Mouse (Mus musculus) retina, postnatal 1 day (tissue): ENCODE results near the gene Zswim1.
A peak's percentile ranks its signal among the peaks of the same experiment; 100 is the strongest.

ENCODE experiments used
- DNase-seq: peaks from one replicate; pipeline ENCODE4 v3.0.0-alpha.2; 2012

Gene Zswim1

DNA sequence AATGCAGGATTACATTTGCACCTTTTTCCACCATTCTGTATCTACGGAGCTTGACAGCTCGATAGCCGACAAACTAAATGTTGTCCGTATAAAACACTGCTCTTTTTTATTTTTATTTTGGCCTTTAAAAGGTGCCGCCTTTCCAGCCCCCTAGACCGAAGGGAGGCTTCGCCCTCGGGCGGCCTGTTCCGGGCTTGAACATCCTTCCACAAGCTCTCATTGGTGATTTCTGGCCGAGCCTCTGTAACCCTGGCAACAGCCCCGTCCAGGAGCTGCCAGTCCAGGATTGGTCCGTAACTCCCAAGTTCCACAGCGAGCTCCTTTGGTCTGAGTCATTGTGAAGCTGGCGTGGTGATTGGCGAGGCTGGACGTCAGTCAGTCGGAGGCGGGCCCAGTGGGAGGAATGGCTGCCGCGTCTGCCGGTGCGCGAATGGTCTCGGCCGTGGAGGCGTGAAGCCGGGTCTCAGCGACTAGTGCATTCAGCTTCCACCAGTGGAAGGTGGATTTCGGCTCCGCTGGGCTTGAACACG, at the start of gene Zswim1:
Gene Zswim1 (plus strand): TSS at position 51 of the 530 bp plus-strand sequence.
- peak; percentile 99 for DNase-seq

DNA sequence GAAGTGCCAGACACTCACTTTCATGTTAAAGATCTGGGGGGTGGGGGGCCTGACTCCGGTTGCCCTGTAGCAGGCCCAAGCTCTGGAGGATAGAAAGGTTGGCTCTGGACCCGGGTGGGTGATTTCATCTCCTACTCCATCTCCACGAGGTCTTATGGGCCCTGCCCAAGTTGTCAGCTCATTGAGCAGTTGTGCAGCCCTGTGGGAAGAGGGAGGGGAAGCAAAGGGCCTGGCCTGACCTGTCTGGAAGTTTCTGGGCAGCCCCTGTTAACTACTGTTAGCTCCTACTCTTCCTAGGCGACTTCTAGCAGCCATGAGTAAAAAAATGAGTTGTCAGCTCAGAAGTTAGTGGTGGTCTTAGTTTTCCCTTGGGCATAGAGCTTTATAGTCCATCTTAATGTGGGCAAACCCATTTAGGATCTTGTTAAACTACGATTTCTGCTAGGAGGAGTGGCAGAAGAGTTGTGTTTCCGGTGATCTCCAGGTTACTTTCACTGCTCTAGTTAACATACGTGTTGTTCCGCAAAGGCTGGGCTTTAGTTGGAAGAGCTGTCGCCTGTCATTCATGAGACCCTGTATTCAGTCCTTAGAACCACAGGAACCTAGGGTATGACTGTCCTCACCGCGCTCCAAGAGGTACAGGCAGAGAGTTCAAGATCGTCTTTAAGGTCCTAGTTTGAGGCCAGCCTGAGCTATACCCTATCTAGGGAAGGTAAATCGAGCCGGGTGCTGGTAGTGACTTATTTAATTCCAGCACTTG, 49.1 kb upstream of the Zswim1 start:
- no peak for DNase-seq

DNA sequence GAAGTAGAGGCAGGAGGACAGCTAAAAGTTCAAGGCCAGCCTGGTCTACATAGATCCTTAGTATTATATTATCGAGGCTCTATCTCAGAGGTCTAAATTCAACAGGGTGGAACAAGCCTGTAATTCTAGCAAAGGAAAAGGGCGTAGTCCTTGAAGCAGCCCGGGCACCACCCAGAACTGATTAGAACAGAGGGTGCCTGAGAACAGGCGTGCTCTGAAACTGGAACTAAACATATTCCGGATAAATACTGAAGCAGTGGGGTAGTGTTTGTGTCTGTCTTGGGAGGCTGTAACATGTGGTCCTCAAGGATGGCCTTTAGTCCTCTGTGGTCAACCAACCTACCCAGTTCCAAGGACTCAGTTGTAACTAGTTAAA, 48.5 kb upstream of the Zswim1 start:
- DNase-seq, result no peak

DNA sequence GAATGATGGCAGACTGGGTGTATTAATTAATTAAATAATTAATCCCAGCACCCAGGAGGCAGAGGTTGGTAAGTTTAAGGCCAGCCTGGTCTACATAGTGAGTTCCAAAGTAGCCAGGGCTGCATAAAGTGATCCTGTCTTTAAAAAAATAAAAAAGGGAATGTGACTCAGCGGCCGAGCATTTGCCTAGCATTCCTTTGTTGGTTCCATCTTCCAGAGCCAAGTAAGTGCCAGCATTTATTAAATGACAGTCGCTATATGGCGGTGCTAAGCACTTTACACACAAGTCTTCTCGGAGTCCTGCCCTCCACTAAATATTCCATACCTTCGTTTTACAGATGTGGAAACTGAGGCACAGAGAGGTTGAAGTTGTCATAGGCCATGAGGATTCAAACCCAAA, 46.4 kb upstream of the Zswim1 start:
- DNase-seq, result no peak

DNA sequence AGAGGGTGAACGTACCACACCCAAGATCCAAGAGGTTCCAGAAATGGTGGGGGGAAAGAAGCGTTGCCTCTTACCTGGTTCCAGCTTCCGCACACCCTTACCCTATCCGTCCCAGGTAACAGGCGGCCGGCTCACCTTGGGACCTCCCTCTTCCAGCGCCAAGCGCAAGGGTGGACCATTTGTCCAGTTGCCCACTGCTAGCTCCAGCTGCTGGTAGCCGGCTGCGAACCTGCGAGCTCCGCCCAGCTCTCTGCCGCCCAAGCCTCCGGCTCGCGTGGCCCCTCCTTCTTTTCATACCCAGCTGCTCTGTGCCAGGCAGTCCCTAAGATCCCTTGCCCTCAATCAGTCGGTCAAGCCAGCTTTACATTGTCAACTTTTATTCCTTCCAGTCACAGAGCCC, 45.7 kb upstream of the Zswim1 start:
- no peak for DNase-seq

DNA sequence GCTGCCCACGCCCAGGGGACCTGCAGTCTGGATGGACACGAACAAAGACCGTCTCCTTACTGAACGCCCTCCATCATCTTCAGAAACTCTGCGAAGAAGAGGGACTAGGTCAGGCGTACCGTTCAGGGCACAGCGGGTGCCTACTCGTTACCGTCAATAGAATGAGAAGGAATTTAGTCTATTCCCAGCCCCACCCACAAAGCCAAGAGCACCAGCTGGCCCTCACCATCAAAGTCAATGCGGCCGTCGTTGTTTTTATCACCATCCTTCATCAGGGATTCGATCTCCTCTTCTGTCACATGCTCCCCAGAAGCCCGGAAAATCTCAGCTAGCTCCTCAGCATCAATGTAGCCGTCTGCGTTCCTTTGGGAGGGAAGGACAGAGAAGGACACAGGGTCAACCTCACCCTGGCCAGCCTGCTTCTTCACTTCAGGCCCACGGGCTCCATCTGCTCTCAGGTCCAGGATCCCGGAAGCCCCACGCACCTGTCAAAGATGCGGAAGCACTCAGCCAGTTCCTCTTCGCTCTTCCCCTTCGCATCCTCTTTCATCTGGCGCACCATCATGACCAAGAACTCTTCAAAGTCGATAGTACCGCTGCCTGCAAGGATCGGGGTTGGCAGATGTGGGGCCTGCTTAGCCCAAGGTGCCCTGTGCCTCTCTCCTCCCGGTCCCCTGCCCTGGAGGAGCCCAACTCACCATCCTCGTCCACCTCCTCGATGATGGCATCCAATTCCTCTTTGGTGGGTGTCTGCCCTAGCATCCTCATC, 45.1 kb upstream of the Zswim1 start:
- no peak for DNase-seq

DNA sequence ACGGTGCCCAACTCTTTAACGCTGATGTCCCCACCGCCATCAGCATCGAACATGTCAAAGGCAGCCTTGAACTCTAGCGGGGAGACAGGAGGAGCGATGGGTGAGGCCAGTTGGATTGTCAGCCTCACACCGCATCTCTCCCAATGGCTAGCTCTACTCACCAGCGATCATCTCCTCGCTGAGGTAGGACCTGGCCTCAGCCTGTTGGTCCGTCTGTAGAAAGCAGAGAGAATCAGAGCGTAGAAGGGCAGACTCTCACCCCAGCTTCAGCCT, 44.5 kb upstream of the Zswim1 start:
- DNase-seq, result no peak

DNA sequence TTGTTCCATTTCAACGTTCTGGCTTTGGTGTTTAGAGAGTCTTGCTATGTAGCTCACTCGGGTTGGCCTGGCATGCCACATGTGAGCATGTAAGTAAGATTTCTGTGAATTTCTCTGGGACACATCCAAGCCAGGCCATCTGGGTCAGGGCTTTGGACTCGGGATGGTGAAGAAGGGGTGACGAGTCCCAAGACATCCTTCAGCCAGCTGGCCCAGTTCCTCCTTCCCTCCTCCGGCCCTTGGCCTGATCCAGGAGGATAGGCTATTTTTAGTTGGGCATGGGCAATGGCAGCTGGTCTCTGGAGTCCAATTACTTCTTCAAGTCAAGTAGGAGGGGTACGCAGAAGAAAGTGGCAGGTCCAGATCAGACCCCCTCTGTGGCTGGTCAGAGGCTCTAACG, 43.7 kb upstream of the Zswim1 start:
- no peak for DNase-seq

DNA sequence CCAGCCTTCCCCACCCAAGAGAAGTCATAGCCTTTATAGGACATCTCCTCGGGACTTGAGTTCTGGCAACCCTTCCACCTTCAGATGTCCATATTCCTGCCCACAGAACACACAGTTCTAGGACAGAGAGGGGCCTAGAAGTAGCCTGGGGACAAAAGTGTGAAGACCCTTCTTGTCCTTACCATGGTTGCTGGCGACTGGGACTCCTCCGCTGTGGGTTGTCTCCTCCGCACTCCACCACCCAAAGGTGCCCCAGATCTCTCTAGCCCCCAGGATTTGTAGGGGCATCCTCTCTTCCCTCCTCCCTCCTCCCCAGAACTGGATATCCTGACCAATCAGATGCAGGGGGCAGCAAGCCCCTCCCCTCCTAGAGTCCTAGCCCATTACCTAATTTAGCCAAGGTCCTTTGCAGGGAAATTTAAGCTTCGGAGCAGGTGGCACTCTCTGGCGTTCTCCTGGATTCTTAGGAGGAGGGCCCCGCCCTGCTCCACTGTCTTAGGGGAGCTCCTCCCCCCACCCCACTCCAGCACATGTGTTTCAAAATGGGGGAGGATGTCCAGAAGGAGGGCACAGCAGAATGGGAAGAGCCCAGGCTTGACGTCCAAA, 42.9 kb upstream of the Zswim1 start, which contains the start of gene Tnnc2:
Gene Tnnc2 (minus strand): TSS at position 487 of the 606 bp plus-strand sequence.
- no peak for DNase-seq

DNA sequence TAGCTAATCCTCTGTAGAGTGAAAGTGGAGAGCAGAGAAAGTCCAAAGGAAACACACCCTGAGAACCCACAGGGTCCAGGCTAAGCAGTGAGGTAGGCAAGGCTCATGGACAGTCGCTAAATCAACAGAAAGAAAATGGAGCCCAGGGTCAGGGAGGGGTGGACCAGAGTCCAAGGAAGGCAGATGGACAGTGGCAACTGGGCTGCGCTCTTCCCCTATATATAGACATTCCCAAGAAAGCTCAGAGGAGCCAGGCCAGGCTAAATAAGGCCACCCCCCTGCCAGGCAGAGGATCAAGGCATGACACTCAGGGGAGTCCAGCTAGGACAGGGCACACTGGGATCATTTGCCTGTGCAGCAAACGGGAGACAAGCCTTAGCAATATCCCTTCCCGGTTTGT, 40.6 kb upstream of the Zswim1 start:
- DNase-seq, result no peak

DNA sequence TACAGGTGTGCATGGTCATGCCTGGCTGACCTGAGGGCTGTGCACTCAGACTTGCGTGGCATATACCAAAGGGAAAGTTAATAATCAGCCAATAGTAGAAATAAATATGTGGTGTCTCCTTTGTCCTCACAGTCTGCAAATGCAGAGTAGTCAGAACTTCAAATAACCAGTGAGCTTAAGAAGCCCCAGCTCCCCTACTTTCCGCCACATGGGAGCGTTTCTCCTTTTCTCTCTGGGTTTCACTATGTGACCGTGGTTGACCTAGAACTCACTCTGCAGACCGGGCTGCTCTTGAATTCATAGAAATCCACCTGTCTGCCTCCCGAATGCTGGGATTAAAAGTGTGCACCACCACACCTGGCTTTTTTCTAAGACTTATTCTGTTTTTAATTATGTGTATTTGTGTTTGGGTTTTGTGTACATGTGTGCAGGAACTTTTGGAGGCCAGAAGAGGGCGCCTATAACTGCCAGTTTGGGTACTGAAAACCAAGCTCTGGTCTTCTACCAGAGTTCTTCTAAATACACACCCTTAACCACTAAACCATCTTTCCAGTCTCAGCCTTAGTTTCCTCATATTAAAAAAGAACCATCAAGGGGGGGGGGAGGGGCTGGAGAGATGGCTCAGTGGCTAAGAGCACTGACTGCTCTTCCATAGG, 38.4 kb upstream of the Zswim1 start:
- DNase-seq, result peak; percentile 48

DNA sequence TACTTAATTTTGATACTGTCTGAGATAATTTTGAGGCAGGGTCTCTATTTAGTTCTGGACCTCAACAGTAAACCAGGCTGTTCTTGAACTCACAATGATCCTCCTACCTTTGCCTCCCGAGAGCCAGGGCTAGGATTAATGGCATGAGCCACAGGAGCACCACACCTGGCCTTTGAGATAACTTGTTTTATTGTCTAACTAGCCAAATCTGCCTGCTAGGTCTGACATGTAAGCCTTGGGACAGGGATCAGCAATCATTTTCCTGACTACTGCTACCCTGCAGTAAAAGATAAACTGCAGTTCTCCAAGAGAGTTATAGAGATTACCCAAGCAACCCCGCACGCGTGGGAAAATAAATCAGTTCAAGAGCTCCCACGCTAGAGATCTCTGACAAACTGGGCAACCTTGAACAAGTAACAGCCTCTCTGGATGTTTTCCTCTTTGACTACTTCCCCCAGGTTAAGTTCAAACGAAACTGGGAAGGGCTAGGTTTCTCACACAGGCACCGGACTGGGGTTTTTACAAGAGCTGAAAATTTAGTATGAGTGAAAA, 37.5 kb upstream of the Zswim1 start:
- DNase-seq, result no peak

DNA sequence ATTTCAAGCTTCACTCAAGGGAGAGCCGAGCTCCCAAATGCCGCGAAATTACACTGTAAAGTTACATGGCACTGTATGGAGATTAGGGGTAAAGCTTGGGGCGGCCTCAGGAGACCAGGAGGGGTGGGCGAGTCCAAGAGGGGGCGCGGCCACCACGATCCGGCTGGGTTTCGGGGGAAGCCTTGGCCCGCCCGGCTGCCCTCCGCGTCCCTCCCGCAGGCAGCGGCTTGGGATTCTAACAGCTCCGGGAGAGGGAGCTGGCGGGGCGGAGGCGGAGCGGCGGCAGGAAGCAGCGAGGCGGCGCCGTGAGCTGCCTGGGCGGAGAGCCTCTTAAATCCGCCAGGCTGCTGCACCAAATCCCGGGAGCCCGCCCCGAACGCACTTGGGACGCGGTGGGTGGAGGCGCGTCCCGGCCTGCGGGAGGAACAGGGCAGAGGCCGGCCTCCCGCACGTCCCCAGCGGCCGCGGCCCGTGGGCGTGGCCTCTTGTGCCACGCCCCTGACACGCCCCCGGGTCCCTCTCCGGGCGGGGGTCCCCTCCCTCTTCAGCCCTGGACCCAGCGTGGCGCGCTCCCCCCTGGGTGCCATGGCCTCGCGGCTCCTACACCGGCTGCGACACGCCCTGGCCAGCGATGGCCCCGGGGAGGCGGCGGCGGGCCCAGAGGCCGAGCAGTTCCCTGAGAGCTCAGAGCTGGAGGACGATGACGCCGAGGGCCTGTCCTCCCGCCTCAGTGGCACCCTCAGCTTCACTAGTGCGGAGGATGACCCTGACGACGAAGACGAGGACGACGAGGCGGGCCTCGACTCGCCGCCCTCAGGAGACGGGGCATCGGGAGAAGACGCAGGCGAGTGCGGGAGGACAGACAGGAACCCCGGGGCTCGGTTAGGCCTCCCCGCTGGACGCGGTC, 36.8 kb upstream of the Zswim1 start, which contains the start of gene Snx21:
Gene Snx21 (plus strand): TSS at position 343 of the 907 bp plus-strand sequence.
- DNase-seq, result peak; percentile 93

DNA sequence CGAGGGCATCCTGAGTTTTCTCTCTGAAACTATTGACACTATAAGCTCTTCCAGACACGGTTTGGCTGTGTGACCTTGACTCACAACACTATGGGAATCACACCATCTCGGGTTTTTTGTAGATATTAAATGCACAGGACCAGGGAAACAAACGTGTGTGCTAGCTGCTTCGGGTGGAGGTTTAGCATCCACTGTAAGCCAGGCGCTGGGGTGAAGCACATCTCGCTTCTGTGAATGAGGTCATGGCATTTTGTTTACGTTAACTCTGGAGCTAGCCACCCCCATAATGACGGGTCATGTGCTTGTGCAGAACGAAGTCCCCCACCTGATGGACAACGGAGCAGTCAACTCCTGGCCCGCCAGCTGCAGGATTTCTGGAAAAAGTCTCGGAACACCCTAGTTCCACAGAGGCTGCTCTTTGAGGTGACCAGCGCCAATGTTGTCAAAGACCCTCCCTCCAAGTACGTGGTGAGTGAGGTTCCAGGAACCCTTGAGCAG, 36.0 kb upstream of the Zswim1 start:
- peak; percentile 51 for DNase-seq

DNA sequence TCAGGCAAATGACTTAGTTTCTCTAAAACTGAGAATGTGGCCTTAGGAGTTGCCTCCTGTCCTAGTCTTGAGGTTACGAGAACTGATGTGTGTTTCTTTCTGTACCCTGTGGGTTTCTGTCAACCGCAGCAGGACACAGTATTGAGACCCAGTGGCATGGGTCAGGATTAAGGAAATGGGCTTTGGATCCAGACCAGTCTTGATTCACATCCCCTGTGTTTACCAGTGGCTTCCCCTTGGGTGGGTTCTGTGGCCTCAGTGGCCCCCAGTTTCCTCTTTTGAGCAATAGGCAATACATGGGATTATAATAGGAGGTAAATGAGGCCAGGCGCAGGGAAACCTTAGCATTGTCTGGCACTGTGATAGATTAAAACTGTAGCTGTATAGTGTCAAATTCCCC, 35.5 kb upstream of the Zswim1 start:
- no peak for DNase-seq

DNA sequence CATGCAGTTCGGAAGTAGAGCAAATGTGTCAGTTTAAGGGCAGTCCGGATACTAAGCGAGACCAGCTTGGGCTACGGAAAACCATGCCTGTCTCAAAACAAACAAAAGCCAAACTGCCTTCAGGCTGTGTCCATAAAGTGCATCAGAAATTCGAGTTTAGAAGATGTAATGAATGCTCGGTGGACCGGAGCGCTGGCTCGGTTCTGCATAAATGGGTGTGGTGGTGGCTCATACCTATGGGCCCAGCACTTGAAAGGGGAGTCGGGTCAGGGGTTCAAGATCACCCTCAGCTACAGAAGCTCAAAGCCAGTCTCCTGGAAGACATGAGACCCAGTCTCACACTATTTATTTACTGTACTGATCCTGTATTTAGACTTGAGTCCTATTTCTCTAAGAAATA, 34.7 kb upstream of the Zswim1 start:
- DNase-seq, result peak; percentile 41

DNA sequence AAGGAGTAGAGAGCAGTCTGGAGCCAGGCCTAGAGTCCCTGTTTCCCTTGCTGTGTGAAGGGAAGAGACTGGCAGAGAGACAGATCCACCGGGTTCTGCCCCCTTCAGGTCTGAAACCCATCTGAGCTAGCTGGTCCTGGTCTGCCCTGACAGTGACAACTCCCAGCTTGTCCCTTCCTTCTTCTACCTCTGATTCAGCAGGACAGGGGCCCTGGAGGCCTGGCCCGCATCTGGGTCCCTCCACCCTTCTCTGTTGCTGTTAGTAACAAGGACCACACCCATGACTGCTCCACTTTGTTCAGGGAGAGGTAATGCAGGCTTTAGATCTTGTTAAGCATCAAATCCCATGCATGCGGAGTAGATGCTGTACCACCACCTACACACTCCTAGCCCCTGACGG, 34.1 kb upstream of the Zswim1 start:
- DNase-seq, result no peak

DNA sequence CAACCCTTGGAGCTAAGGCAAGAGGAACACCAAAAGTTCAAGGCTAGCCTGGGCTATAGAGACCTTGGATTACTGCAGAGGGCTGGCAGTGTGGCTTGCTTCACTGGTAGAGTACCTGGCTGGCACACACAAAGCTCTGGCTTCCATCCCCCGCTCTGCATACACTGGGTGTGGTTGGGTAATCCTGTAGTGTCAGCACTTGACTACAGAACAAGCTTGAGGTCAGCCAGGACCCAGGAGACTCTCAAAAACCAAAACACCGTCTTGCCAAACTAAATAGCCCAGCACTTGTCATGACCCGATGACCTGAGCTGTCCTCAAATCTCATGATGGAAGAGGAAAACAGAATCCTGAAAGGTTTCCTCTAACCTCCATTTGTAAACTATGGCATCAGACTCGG, 32.0 kb upstream of the Zswim1 start:
- DNase-seq, result no peak

DNA sequence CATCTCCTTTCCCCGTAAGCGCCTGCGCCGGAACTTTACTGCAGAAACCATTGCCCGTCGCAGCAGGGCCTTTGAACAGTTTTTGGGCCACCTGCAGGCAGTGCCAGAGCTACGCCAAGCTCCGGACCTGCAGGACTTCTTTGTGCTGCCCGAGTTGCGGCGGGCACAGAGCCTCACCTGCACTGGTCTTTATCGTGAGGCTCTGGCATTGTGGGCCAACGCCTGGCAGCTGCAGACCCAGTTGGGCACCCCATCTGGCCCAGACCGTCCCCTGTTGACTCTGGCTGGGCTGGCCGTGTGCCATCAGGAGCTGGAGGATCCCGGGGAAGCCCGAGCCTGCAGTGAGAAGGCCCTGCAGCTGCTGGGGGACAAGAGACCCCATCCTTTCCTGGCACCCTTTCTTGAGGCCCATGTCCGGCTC, 30.6 kb upstream of the Zswim1 start:
- DNase-seq, result no peak

DNA sequence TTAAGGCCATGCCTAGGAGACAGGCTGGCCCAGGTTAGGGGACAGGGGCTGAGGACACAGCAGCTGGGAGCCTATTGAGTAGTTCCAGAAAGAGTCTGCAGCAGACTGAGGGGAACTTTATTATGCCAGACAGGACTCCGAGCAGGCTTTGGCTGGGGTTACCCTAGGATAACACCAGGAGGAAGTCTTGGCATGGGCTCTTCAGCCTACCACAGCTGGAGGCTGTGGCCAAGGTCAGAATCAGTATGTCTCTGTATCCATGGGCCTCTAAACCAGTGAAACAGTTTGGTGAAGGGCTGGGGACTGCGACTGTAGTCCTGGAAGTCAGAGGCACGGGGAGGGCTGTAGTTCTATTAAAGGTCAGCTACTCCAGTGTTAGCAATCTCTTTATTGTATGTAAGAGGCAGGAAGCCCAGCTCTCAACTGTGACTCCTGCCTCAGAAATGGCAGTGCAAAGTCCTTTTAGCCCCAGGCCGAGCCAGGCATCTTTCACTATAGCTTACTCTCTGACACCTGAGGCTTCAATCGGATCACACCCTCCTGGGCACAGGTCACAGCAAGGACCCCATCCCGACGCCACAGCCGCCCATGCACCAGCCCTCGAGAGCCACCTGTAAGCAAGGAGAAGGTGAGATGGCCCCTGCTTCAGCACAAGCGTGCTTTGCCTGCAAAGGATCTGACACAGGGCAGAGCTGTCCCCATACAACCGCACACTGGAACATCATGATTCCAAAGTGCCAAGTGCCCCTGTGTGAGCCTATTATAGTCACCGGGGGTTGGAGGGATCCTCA, 29.9 kb upstream of the Zswim1 start:
- no peak for DNase-seq

DNA sequence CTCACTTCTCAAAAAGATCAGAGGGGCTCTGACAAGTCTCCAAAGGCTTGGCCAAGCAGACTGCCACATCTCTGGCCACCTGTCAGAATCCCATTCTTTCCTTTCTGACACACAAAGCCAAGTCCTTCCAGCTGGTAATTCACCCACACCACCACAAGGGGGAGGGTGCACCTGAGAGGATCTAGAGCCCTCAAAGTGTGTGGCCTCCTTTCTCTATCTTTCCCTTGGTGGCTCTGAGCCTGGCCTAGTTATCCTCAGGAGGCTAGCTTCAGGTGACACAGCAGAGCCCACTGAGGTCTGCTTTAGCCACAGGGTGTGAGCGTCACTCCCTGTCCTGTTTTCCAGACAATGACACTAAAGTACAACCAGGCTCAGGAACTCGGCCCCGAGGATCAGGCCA, 29.2 kb upstream of the Zswim1 start:
- peak; percentile 74 for DNase-seq
